Mouse (Mus musculus): ENCODE data around the gene Plekhf1. TPM values are rescaled to one million over a fixed set of nuclear protein-coding genes. Genes with fewer than 3 reads are reported as not detected.

The Plekhf1 gene
- polyA plus RNA-seq, 1 experiment from 2014 or later: 0.49 TPM

- Histone ChIP-seq H3K4me1 (ENCODE audit: control insufficient read depth, insufficient read depth, low read length) (0 out of 2 replicates have a peak, but pooled peaks cover 4% of the 10 kb centered on the region), H3K9me3 (replicated peaks; ENCODE audit: control insufficient read depth, low read length, poor library complexity, severe bottlenecking) (no peaks in the 10 kb centered on the region), H3K36me3 (ENCODE audit: control insufficient read depth, insufficient read depth, low read length) (peaks cover 5% of the 10 kb centered on the region; the same call in 1 of the 2 replicates), H3K27me3 (ENCODE audit: control insufficient read depth, insufficient read depth, low read depth, low read length) (no peaks in the 10 kb centered on the region), H3K9ac (ENCODE audit: low read depth, low read length) (peak overlapping the region; percentile 56), H3K27ac (ENCODE audit: low read length) (peak overlapping the region; percentile 59; the same call in 1 of the 2 replicates), H3K4me3 (ENCODE audit: low read depth, low read length) (peak overlapping the region; percentile 40), H3K4me2 (ENCODE audit: low read length) (peak overlapping the region; percentile 61)
- no peak for ATAC-seq
- WGBS: 63% methylated on average over 8 of the region's 8 CpGs
Observed at GRCm38 (mm10) chr7:38199907-38200605, 27.8 kb downstream of the Plekhf1 start.

- Histone ChIP-seq H3K4me2 (ENCODE audit: low read length) (no peak overlapping the region), H3K9ac (ENCODE audit: low read depth, low read length) (no peak overlapping the region), H3K9me3 (replicated peaks; ENCODE audit: control insufficient read depth, low read length, poor library complexity, severe bottlenecking) (no peaks in the 10 kb centered on the region), H3K4me3 (ENCODE audit: low read depth, low read length) (no peak overlapping the region), H3K27ac (ENCODE audit: low read length) (no peak overlapping the region), H3K27me3 (ENCODE audit: control insufficient read depth, insufficient read depth, low read depth, low read length) (no peaks in the 10 kb centered on the region), H3K36me3 (ENCODE audit: control insufficient read depth, insufficient read depth, low read length) (peaks cover 15% of the 10 kb centered on the region; the same call in 1 of the 2 replicates), H3K4me1 (ENCODE audit: control insufficient read depth, insufficient read depth, low read length) (no peaks in the 10 kb centered on the region)
- no peak for ATAC-seq
- WGBS: 46% methylated on average over 10 of the region's 10 CpGs
Observed at GRCm38 (mm10) chr7:38191571-38191970, 36.2 kb downstream of the Plekhf1 start.

GRCm38 (mm10) chr7:38191146-38191545 lies 36.7 kb downstream of the Plekhf1 start:
- Histone ChIP-seq H3K4me2 (ENCODE audit: low read length) (no peak overlapping the region), H3K9ac (ENCODE audit: low read depth, low read length) (no peak overlapping the region), H3K27ac (ENCODE audit: low read length) (no peak overlapping the region), H3K4me1 (ENCODE audit: control insufficient read depth, insufficient read depth, low read length) (no peaks in the 10 kb centered on the region), H3K9me3 (replicated peaks; ENCODE audit: control insufficient read depth, low read length, poor library complexity, severe bottlenecking) (no peaks in the 10 kb centered on the region), H3K36me3 (ENCODE audit: control insufficient read depth, insufficient read depth, low read length) (peaks cover 11% of the 10 kb centered on the region; the same call in 1 of the 2 replicates), H3K27me3 (ENCODE audit: control insufficient read depth, insufficient read depth, low read depth, low read length) (no peaks in the 10 kb centered on the region), H3K4me3 (ENCODE audit: low read depth, low read length) (no peak overlapping the region)
- ATAC-seq: no peak
- 47% methylated on average over 8 of the region's 8 CpGs for WGBS

GRCm38 (mm10) chr7:38190056-38190835 lies 37.6 kb downstream of the Plekhf1 start:
- no peak overlapping the region for H3K27ac ChIP-seq (ENCODE audit: low read length)
- WGBS: 88% methylated on average over 8 of the region's 8 CpGs
- no peak overlapping the region for H3K4me2 ChIP-seq (ENCODE audit: low read length)
- no peak overlapping the region for H3K9ac ChIP-seq (ENCODE audit: low read depth, low read length)
- ATAC-seq: no peak
- H3K27me3 ChIP-seq (ENCODE audit: control insufficient read depth, insufficient read depth, low read depth, low read length): no peaks in the 10 kb centered on the region
- H3K9me3 ChIP-seq (replicated peaks; ENCODE audit: control insufficient read depth, low read length, poor library complexity, severe bottlenecking): no peaks in the 10 kb centered on the region
- H3K4me3 ChIP-seq (ENCODE audit: low read depth, low read length): no peak overlapping the region
- H3K4me1 ChIP-seq (ENCODE audit: control insufficient read depth, insufficient read depth, low read length): no peaks in the 10 kb centered on the region
- peaks cover 11% of the 10 kb centered on the region; the same call in 1 of the 2 replicates for H3K36me3 ChIP-seq (ENCODE audit: control insufficient read depth, insufficient read depth, low read length)

- no peak overlapping the region for H3K4me3 ChIP-seq (ENCODE audit: low read depth, low read length)
- H3K9ac ChIP-seq (ENCODE audit: low read depth, low read length): no peak overlapping the region
- H3K9me3 ChIP-seq (replicated peaks; ENCODE audit: control insufficient read depth, low read length, poor library complexity, severe bottlenecking): no peaks in the 10 kb centered on the region
- peaks cover 4% of the 10 kb centered on the region for H3K4me1 ChIP-seq (ENCODE audit: control insufficient read depth, insufficient read depth, low read length)
- no peak for ATAC-seq
- no peak overlapping the region for H3K27ac ChIP-seq (ENCODE audit: low read length)
- no peak overlapping the region for H3K4me2 ChIP-seq (ENCODE audit: low read length)
- H3K36me3 ChIP-seq (ENCODE audit: control insufficient read depth, insufficient read depth, low read length): 0 out of 2 replicates have a peak, but pooled peaks cover 6% of the 10 kb centered on the region
- 88% methylated on average over 15 of the region's 15 CpGs for WGBS
- no peaks in the 10 kb centered on the region for H3K27me3 ChIP-seq (ENCODE audit: control insufficient read depth, insufficient read depth, low read depth, low read length)
Observed at GRCm38 (mm10) chr7:38189136-38189982, 38.5 kb downstream of the Plekhf1 start.

- Histone ChIP-seq H3K4me3 (ENCODE audit: low read depth, low read length) (no peak overlapping the region), H3K27me3 (ENCODE audit: control insufficient read depth, insufficient read depth, low read depth, low read length) (no peaks in the 10 kb centered on the region), H3K4me1 (ENCODE audit: control insufficient read depth, insufficient read depth, low read length) (peaks cover 8% of the 10 kb centered on the region), H3K4me2 (ENCODE audit: low read length) (no peak overlapping the region), H3K9me3 (replicated peaks; ENCODE audit: control insufficient read depth, low read length, poor library complexity, severe bottlenecking) (no peaks in the 10 kb centered on the region), H3K36me3 (ENCODE audit: control insufficient read depth, insufficient read depth, low read length) (0 out of 2 replicates have a peak, but pooled peaks cover 6% of the 10 kb centered on the region), H3K9ac (ENCODE audit: low read depth, low read length) (no peak overlapping the region), H3K27ac (ENCODE audit: low read length) (no peak overlapping the region)
- no peak for ATAC-seq
- 93% methylated on average over 8 of the region's 8 CpGs for WGBS
Observed at GRCm38 (mm10) chr7:38188281-38189075, 39.3 kb downstream of the Plekhf1 start.

- no peak overlapping the region for H3K27ac ChIP-seq (ENCODE audit: low read length)
- H3K4me2 ChIP-seq (ENCODE audit: low read length): no peak overlapping the region
- WGBS: 82% methylated on average over 4 of the region's 4 CpGs
Observed at GRCm38 (mm10) chr7:38187796-38188195, 40.0 kb downstream of the Plekhf1 start.

GRCm38 (mm10) chr7:38186861-38187260 lies 41.0 kb downstream of the Plekhf1 start:
- no peak overlapping the region for H3K4me2 ChIP-seq (ENCODE audit: low read length)
- no peaks in the 10 kb centered on the region for H3K27me3 ChIP-seq (ENCODE audit: control insufficient read depth, insufficient read depth, low read depth, low read length)
- 84% methylated on average over 4 of the region's 4 CpGs for WGBS
- H3K9ac ChIP-seq (ENCODE audit: low read depth, low read length): no peak overlapping the region
- H3K4me1 ChIP-seq (ENCODE audit: control insufficient read depth, insufficient read depth, low read length): peaks cover 14% of the 10 kb centered on the region
- H3K27ac ChIP-seq (ENCODE audit: low read length): no peak overlapping the region
- H3K4me3 ChIP-seq (ENCODE audit: low read depth, low read length): no peak overlapping the region
- H3K9me3 ChIP-seq (replicated peaks; ENCODE audit: control insufficient read depth, low read length, poor library complexity, severe bottlenecking): no peaks in the 10 kb centered on the region
- 0 out of 2 replicates have a peak, but pooled peaks cover 6% of the 10 kb centered on the region for H3K36me3 ChIP-seq (ENCODE audit: control insufficient read depth, insufficient read depth, low read length)
- ATAC-seq: no peak

More at GRCm38 (mm10) chr7:38187796-38188195, 40.0 kb downstream of the Plekhf1 start:
- Histone ChIP-seq H3K27me3 (ENCODE audit: control insufficient read depth, insufficient read depth, low read depth, low read length) (no peaks in the 10 kb centered on the region), H3K9ac (ENCODE audit: low read depth, low read length) (no peak overlapping the region), H3K9me3 (replicated peaks; ENCODE audit: control insufficient read depth, low read length, poor library complexity, severe bottlenecking) (no peaks in the 10 kb centered on the region), H3K4me3 (ENCODE audit: low read depth, low read length) (no peak overlapping the region), H3K4me1 (ENCODE audit: control insufficient read depth, insufficient read depth, low read length) (peaks cover 13% of the 10 kb centered on the region), H3K36me3 (ENCODE audit: control insufficient read depth, insufficient read depth, low read length) (0 out of 2 replicates have a peak, but pooled peaks cover 6% of the 10 kb centered on the region)
- ATAC-seq: no peak

Measured in midbrain, embryonic 16.5 days (tissue).